Mouse (Mus musculus): ENCODE measurements around the gene Pex12. TPM values are rescaled to one million over a fixed set of nuclear protein-coding genes. Genes with fewer than 3 reads are reported as not detected.
"Not testable (repeated sequence)": the region's sequence is repeated elsewhere in the genome, so short reads cannot be mapped to it uniquely, and the experiment has no call there.

Gene Pex12
- polyA plus RNA-seq, 1 experiment from 2014 or later: 7.9 TPM

DNA sequence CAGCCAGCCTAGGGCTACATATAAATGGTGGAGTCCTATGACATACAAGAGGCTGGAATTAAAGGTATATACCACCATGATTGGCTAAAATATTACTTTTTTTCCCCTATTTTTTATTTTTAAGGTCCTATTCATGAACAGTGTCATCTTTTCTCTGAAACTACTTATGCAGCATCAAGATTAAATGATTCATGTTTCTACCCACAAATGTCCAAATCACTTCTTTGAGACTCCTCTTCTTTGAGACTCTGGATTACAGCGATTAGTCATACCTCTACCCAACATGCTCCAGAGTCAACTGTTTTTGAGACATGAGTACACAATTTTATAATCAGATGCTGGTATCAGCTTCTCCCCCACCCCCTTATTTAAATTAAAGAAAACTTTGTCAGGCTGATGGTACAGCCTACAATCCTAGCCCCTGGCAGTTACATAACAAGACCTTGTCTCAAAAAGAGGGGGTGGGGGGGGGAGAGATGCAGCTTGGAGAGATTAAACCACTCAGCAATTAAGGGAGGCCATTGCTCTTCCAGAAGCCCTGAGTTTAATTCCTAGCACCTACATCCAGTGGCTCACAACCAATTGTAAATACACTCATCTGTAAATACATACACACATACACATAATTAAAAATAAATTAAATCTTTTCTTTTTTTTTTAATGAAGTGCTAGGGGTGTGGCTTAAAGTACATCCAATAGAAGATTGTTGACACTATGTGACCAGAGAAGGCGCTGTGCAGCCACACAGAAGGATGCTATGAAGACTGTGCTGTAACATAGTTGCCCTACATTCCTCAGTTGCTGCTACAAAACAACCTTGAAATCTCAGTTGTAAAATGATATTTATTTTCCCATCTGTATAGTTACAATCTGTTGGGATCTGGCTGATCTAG is 30.2 kb downstream of the Pex12 start:
- WGBS (ENCODE audit: missing documents): 22% methylated on average over 2 of the region's 2 CpGs
- H3K36me3 ChIP-seq (ENCODE audit: inconsistent target): no peaks in the 10 kb centered on the region
- no peak overlapping the region for H3K4me3 ChIP-seq (ENCODE audit: inconsistent target)
- H3K79me2 ChIP-seq (ENCODE audit: inconsistent target): no peaks in the 10 kb centered on the region
- H3K27ac ChIP-seq: no peak overlapping the region

DNA sequence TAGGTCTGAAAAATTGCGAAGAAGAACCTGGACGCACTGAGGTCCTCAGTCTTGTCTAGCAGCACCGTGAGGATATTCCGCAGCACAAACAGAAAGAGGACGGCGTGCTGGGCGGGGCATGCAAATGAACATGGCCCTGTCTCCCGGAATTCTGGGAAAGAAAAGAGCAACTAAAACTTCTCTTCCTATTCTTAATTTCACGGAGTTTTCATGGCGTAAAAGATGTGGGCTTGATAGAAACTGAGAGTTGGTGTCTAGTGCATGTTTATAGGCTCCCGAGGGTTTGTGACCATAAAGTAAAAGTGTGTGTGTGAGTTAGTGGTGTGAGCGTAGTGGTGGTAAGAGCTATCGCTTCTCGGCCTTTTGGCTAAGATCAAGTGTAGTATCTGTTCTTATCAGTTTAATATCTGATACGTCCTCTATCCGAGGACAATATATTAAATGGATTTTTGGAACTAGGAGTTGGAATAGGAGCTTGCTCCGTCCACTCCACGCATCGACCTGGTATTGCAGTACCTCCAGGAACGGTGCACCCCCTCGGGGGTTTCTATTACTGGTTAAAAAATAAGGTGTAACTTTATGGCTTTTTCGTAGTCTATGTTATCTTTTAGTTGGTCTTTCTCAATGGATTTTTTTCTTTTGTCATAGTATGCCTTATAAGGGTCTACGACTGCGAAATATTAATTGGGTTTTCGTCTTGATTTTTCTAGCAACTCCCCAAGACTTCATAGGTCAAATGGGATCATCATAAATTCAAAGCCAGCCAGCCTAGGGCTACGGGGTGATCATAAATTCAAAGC is 31.0 kb downstream of the Pex12 start:
- WGBS (ENCODE audit: missing documents): under 1% methylated on average over 26 of the region's 26 CpGs
- Histone ChIP-seq H3K79me2 (ENCODE audit: inconsistent target) (no peaks in the 10 kb centered on the region), H3K27ac (peak overlapping the region; percentile 86), H3K4me3 (ENCODE audit: inconsistent target) (peak overlapping the region; percentile 48), H3K36me3 (ENCODE audit: inconsistent target) (no peaks in the 10 kb centered on the region)

DNA sequence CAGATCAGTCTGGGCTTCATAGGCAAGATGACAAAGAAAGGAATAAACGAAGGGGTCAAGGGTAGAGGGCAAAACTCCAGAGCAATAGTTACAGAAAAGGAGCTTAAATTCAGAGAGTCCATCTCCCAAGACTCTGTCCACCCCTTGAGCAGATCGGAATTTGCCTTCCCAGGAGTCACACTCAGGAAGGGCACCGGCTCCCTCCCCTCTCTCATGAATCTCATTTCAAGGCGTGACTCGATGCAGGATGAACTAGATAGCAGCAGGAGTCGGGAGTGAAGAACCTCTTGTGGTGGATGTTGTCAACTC is 31.6 kb downstream of the Pex12 start:
- peak overlapping the region; percentile 86 for H3K27ac ChIP-seq
- no peaks in the 10 kb centered on the region for H3K79me2 ChIP-seq (ENCODE audit: inconsistent target)
- WGBS (ENCODE audit: missing documents): 6% methylated on average over 6 of the region's 6 CpGs
- no peaks in the 10 kb centered on the region for H3K36me3 ChIP-seq (ENCODE audit: inconsistent target)
- H3K4me3 ChIP-seq (ENCODE audit: inconsistent target): peak overlapping the region; percentile 48

DNA sequence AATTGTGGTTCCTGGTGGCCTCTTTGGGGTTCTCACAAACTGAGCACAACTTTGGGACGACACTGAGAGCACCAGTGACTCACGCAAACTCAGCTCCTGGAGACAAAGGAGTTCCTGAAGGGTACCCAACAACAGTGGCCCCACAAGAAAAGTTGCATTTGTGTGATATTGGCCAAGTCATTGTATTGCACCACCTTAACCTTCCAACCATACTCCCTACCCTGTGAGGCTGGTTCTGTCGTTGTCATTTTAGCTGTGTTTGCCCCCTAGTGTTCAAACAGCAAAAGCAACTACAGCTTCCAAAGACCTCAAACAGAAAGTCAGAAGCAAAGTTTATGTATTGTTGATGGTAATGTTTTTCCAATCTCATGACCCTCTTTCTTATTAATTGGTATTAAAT is 39.2 kb downstream of the Pex12 start:
- Histone ChIP-seq H3K79me2 (ENCODE audit: inconsistent target) (no peaks in the 10 kb centered on the region), H3K27ac (no peak overlapping the region), H3K36me3 (ENCODE audit: inconsistent target) (peaks cover 18% of the 10 kb centered on the region), H3K4me3 (ENCODE audit: inconsistent target) (no peak overlapping the region)
- 69% methylated on average over 3 of the region's 3 CpGs for WGBS (ENCODE audit: missing documents)

DNA sequence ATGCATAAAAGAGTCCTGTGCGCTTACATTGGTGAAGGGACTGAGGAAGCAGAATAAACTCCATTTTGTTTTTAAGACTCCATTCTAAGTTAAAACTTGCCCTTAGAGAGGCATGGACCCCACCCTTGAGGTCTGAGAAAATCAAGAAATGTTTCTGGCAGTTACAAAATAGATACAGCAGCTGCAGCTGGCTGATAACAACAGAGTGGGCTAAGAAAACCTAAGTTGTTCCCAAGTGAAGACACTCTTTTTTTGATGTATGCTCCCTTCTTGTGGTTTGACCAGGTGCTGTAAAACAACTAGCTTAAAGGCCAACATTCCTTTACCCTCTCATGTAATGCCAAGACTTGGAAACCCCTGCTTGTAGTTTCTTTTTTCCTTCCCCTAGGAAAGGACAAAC is 39.7 kb downstream of the Pex12 start:
- 88% methylated on average over 1 of the region's 1 CpGs for WGBS (ENCODE audit: missing documents)
- Histone ChIP-seq H3K27ac (no peak overlapping the region), H3K79me2 (ENCODE audit: inconsistent target) (no peaks in the 10 kb centered on the region), H3K36me3 (ENCODE audit: inconsistent target) (peaks cover 18% of the 10 kb centered on the region), H3K4me3 (ENCODE audit: inconsistent target) (no peak overlapping the region)

DNA sequence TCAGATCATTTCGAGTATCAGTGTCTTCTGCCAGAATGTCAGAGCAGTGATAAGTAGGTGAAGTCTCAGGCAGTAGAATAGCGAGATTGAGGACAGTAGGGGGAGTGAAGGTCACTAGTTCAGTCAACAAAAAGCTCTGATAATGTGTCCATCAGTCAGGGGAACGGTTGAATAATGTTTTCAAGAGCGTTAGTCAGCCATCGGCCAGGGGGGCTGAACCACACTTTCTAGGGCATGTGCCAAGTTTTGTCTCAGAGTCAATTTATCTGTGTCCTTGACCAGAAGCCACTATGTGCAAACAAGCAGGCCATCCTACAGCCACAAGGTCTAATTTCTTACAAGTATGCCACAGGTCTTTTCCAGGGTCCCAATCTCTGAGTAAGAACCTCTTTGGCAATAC is 45.2 kb downstream of the Pex12 start:
- WGBS (ENCODE audit: missing documents): 96% methylated on average over 5 of the region's 5 CpGs
- peaks cover 23% of the 10 kb centered on the region for H3K36me3 ChIP-seq (ENCODE audit: inconsistent target)

More for the DNA sequence above, 45.2 kb downstream of the Pex12 start:
- H3K79me2 ChIP-seq (ENCODE audit: inconsistent target); H3K27ac ChIP-seq; H3K4me3 ChIP-seq (ENCODE audit: inconsistent target): not testable (repeated sequence)

Other genes starting within 250 kb of the Pex12 start
- 335 to 670 TPM (median 455 TPM) in 3 replicates for gene Slfn2, start 237.5 kb downstream of the Pex12 start, polyA plus RNA-seq (2018)
- gene Slfn1, start 185.7 kb downstream of the Pex12 start, polyA plus RNA-seq (2018): 3.5 to 9.8 TPM (median 4.5 TPM) in 3 replicates
- gene Slfn4, start 127.4 kb downstream of the Pex12 start, polyA plus RNA-seq (2018): 0.49 to 3.3 TPM (median 3.0 TPM) in 3 replicates
- gene Slfn3, start 111.3 kb downstream of the Pex12 start, polyA plus RNA-seq (2018): 8.3 to 25.1 TPM (median 22.1 TPM) in 3 replicates
- not detected in 3 replicates for gene Slfn14, start 15.9 kb downstream of the Pex12 start, polyA plus RNA-seq (2018)
- 70.2 to 81.3 TPM (median 77.0 TPM) in 3 replicates for gene Ap2b1, start 3.6 kb downstream of the Pex12 start, polyA plus RNA-seq (2018)
- gene Rasl10b, start 106.6 kb upstream of the Pex12 start, polyA plus RNA-seq (2018): 0.09 TPM in 1 of 3 replicates, not detected in the others
- gene Gas2l2, start 126.9 kb upstream of the Pex12 start, polyA plus RNA-seq (2018): not detected in 3 replicates
- 0.26 TPM in 1 of 3 replicates, not detected in the others for gene 1700020L24Rik, start 135.1 kb upstream of the Pex12 start, polyA plus RNA-seq (2018)
- gene Mmp28, start 160.5 kb upstream of the Pex12 start, polyA plus RNA-seq (2018): 0.13 to 0.46 TPM (median 0.22 TPM) in 3 replicates
- 57.5 to 132 TPM (median 64.8 TPM) in 3 replicates for gene Taf15, start 170.5 kb upstream of the Pex12 start, polyA plus RNA-seq (2018)
- gene Heatr9, start 219.6 kb upstream of the Pex12 start, polyA plus RNA-seq (2018): 0.34 TPM in 1 of 3 replicates, not detected in the others
- gene Ccl5, start 227.9 kb upstream of the Pex12 start, polyA plus RNA-seq (2018): 67.6 to 220 TPM (median 169 TPM) in 3 replicates

Data from macrophage (primary cell).